Mouse (Mus musculus) megakaryocyte, embryonic 14.5 days (primary cell): Measurements from ENCODE around the gene Kank1.

ENCODE experiments used
- FLI1 ChIP-seq: IDR thresholded peaks from 2 replicates; pipeline ENCODE4 v1.6.1; 2012; ENCODE audit warnings: low read length, inconsistent platforms, mixed read lengths
- GATA1 ChIP-seq: IDR thresholded peaks from 3 replicates; pipeline ENCODE4 v1.6.1; 2012; ENCODE audit warnings: mixed read lengths, low read length, inconsistent platforms, borderline replicate concordance

- TF ChIP-seq FLI1 (no peak), GATA1 (no peak)
Measured at GRCm38 (mm10) chr19:25400212-25400913, 163.6 kb downstream of the Kank1 start.
